Mouse (Mus musculus): ENCODE measurements around the gene Acox3. TPM values are rescaled to one million over a fixed set of nuclear protein-coding genes. Genes with fewer than 3 reads are reported as not detected.

Gene Acox3
- polyA plus RNA-seq, 1 experiment = 15.1 TPM

- Histone ChIP-seq H3K27ac (ENCODE audit: insufficient read depth, low read length) (no peak overlapping the region), H3K9ac (ENCODE audit: low read depth, poor library complexity, severe bottlenecking) (no peak overlapping the region), H3K27me3 (ENCODE audit: control insufficient read depth, insufficient read depth, low read length, poor library complexity, severe bottlenecking) (no peaks in the 10 kb centered on the region), H3K4me1 (ENCODE audit: control insufficient read depth, insufficient read depth, low read length) (peaks cover 2% of the 10 kb centered on the region), H3K9me3 (replicated peaks; ENCODE audit: control insufficient read depth, insufficient read depth, low read length, poor library complexity, severe bottlenecking) (no peaks in the 10 kb centered on the region), H3K4me3 (ENCODE audit: low read depth, low read length) (no peak overlapping the region), H3K36me3 (ENCODE audit: control insufficient read depth, insufficient read depth, low read length, poor library complexity, severe bottlenecking) (no peaks in the 10 kb centered on the region)
- TF ChIP-seq EP300 (IDR thresholded peaks at IDR 0.05; ENCODE audit: insufficient read depth, low read depth, low read length) (no peak), POLR2A (IDR thresholded peaks at IDR 0.05; ENCODE audit: insufficient read depth, low read length) (no peak), CTCF (IDR thresholded peaks at IDR 0.05; ENCODE audit: low read depth, low read length) (no peak)
Measured at GRCm38 (mm10) chr5:35605355-35605754, 22.5 kb downstream of the Acox3 start.

- no peak overlapping the region for H3K9ac ChIP-seq (ENCODE audit: low read depth, poor library complexity, severe bottlenecking)
- no peaks in the 10 kb centered on the region for H3K36me3 ChIP-seq (ENCODE audit: control insufficient read depth, insufficient read depth, low read length, poor library complexity, severe bottlenecking)
- H3K27me3 ChIP-seq (ENCODE audit: control insufficient read depth, insufficient read depth, low read length, poor library complexity, severe bottlenecking) = no peaks in the 10 kb centered on the region
- H3K9me3 ChIP-seq (replicated peaks; ENCODE audit: control insufficient read depth, insufficient read depth, low read length, poor library complexity, severe bottlenecking) = no peaks in the 10 kb centered on the region
- no peak overlapping the region for H3K4me3 ChIP-seq (ENCODE audit: low read depth, low read length)
- TF ChIP-seq CTCF (IDR thresholded peaks at IDR 0.05; ENCODE audit: low read depth, low read length) (no peak), POLR2A (IDR thresholded peaks at IDR 0.05; ENCODE audit: insufficient read depth, low read length) (no peak), EP300 (IDR thresholded peaks at IDR 0.05; ENCODE audit: insufficient read depth, low read depth, low read length) (no peak)
- peaks cover 2% of the 10 kb centered on the region for H3K4me1 ChIP-seq (ENCODE audit: control insufficient read depth, insufficient read depth, low read length)
- no peak overlapping the region for H3K27ac ChIP-seq (ENCODE audit: insufficient read depth, low read length)
Measured at GRCm38 (mm10) chr5:35606800-35607199, 24.0 kb downstream of the Acox3 start.

- Histone ChIP-seq H3K4me1 (ENCODE audit: control insufficient read depth, insufficient read depth, low read length) (peaks cover 2% of the 10 kb centered on the region), H3K36me3 (ENCODE audit: control insufficient read depth, insufficient read depth, low read length, poor library complexity, severe bottlenecking) (no peaks in the 10 kb centered on the region), H3K9ac (ENCODE audit: low read depth, poor library complexity, severe bottlenecking) (no peak overlapping the region), H3K27ac (ENCODE audit: insufficient read depth, low read length) (no peak overlapping the region), H3K4me3 (ENCODE audit: low read depth, low read length) (no peak overlapping the region), H3K27me3 (ENCODE audit: control insufficient read depth, insufficient read depth, low read length, poor library complexity, severe bottlenecking) (no peaks in the 10 kb centered on the region), H3K9me3 (replicated peaks; ENCODE audit: control insufficient read depth, insufficient read depth, low read length, poor library complexity, severe bottlenecking) (no peaks in the 10 kb centered on the region)
- TF ChIP-seq POLR2A (IDR thresholded peaks at IDR 0.05; ENCODE audit: insufficient read depth, low read length) (no peak), CTCF (IDR thresholded peaks at IDR 0.05; ENCODE audit: low read depth, low read length) (no peak), EP300 (IDR thresholded peaks at IDR 0.05; ENCODE audit: insufficient read depth, low read depth, low read length) (no peak)
Measured at GRCm38 (mm10) chr5:35607784-35608183, 24.9 kb downstream of the Acox3 start.

- no peak overlapping the region for H3K4me3 ChIP-seq (ENCODE audit: low read depth, low read length)
- H3K27ac ChIP-seq (ENCODE audit: insufficient read depth, low read length) = no peak overlapping the region
- H3K36me3 ChIP-seq (ENCODE audit: control insufficient read depth, insufficient read depth, low read length, poor library complexity, severe bottlenecking) = no peaks in the 10 kb centered on the region
- no peaks in the 10 kb centered on the region for H3K27me3 ChIP-seq (ENCODE audit: control insufficient read depth, insufficient read depth, low read length, poor library complexity, severe bottlenecking)
- no peaks in the 10 kb centered on the region for H3K9me3 ChIP-seq (replicated peaks; ENCODE audit: control insufficient read depth, insufficient read depth, low read length, poor library complexity, severe bottlenecking)
- H3K4me1 ChIP-seq (ENCODE audit: control insufficient read depth, insufficient read depth, low read length) = peaks cover 2% of the 10 kb centered on the region
- TF ChIP-seq POLR2A (IDR thresholded peaks at IDR 0.05; ENCODE audit: insufficient read depth, low read length) = no peak
- no peak for TF ChIP-seq EP300 (IDR thresholded peaks at IDR 0.05; ENCODE audit: insufficient read depth, low read depth, low read length)
- no peak for TF ChIP-seq CTCF (IDR thresholded peaks at IDR 0.05; ENCODE audit: low read depth, low read length)
- H3K9ac ChIP-seq (ENCODE audit: low read depth, poor library complexity, severe bottlenecking) = no peak overlapping the region
Measured at GRCm38 (mm10) chr5:35608559-35608958, 25.7 kb downstream of the Acox3 start.

GRCm38 (mm10) chr5:35609381-35609780 is 26.5 kb downstream of the Acox3 start:
- Histone ChIP-seq H3K27ac (ENCODE audit: insufficient read depth, low read length) (no peak overlapping the region), H3K4me1 (ENCODE audit: control insufficient read depth, insufficient read depth, low read length) (peaks cover 2% of the 10 kb centered on the region), H3K36me3 (ENCODE audit: control insufficient read depth, insufficient read depth, low read length, poor library complexity, severe bottlenecking) (no peaks in the 10 kb centered on the region), H3K9me3 (replicated peaks; ENCODE audit: control insufficient read depth, insufficient read depth, low read length, poor library complexity, severe bottlenecking) (no peaks in the 10 kb centered on the region), H3K4me3 (ENCODE audit: low read depth, low read length) (no peak overlapping the region), H3K9ac (ENCODE audit: low read depth, poor library complexity, severe bottlenecking) (no peak overlapping the region), H3K27me3 (ENCODE audit: control insufficient read depth, insufficient read depth, low read length, poor library complexity, severe bottlenecking) (no peaks in the 10 kb centered on the region)
- TF ChIP-seq POLR2A (IDR thresholded peaks at IDR 0.05; ENCODE audit: insufficient read depth, low read length) (no peak), EP300 (IDR thresholded peaks at IDR 0.05; ENCODE audit: insufficient read depth, low read depth, low read length) (no peak), CTCF (IDR thresholded peaks at IDR 0.05; ENCODE audit: low read depth, low read length) (no peak)

GRCm38 (mm10) chr5:35609971-35610370 is 27.1 kb downstream of the Acox3 start:
- Histone ChIP-seq H3K9ac (ENCODE audit: low read depth, poor library complexity, severe bottlenecking) (no peak overlapping the region), H3K4me3 (ENCODE audit: low read depth, low read length) (no peak overlapping the region), H3K4me1 (ENCODE audit: control insufficient read depth, insufficient read depth, low read length) (peaks cover 2% of the 10 kb centered on the region), H3K9me3 (replicated peaks; ENCODE audit: control insufficient read depth, insufficient read depth, low read length, poor library complexity, severe bottlenecking) (no peaks in the 10 kb centered on the region), H3K27ac (ENCODE audit: insufficient read depth, low read length) (no peak overlapping the region), H3K27me3 (ENCODE audit: control insufficient read depth, insufficient read depth, low read length, poor library complexity, severe bottlenecking) (no peaks in the 10 kb centered on the region), H3K36me3 (ENCODE audit: control insufficient read depth, insufficient read depth, low read length, poor library complexity, severe bottlenecking) (no peaks in the 10 kb centered on the region)
- TF ChIP-seq EP300 (IDR thresholded peaks at IDR 0.05; ENCODE audit: insufficient read depth, low read depth, low read length) = no peak
- TF ChIP-seq CTCF (IDR thresholded peaks at IDR 0.05; ENCODE audit: low read depth, low read length) = no peak
- TF ChIP-seq POLR2A (IDR thresholded peaks at IDR 0.05; ENCODE audit: insufficient read depth, low read length) = no peak

Data from ES-Bruce4 (cell line).